In the genomic region with DNA sequence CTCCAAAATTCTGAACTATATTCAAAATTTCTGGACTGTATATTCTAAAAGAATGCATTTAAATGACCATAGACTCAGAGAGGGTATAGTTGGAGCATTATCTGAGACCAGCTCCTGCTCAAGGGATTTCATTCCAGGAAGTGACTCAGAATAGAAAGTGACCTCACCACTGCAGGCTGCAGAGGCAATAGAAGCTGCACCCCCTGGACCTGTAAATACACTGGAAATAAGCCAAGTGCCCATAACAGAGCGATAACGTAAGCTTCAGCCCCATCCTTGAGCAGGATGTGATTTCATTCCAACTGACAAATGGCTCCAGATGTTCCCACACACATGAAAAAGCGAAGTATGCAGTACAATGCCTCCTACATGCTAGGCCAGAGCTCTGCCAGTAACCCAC, we compare ENCODE assay signal across 8 mouse cellular contexts. TPM values are rescaled to one million over a fixed set of nuclear protein-coding genes. Genes with fewer than 3 reads are reported as not detected.
DNase-seq lines count a peak whose midpoint lies in the region; ATAC-seq and TF ChIP-seq lines count a peak whose summit lies in the region.

No protein-coding gene starts in this region.

- no peak overlapping the region for H3K4me3 ChIP-seq in midbrain, postnatal 0 days (ENCODE audit: low read depth, low read length)
- no peak overlapping the region for H3K4me3 ChIP-seq in midbrain, embryonic 11.5 days (ENCODE audit: low read depth, low read length)
- H3K4me3 ChIP-seq in kidney, postnatal 0 days (replicated peaks; ENCODE audit: low read depth, low read length): no peak overlapping the region
- no peak overlapping the region for H3K4me3 ChIP-seq in stomach, embryonic 16.5 days (replicated peaks; ENCODE audit: low read length)

- peak; percentile 27 for DNase-seq in midbrain, postnatal 0 days (ENCODE audit: low spot score)
- no peak for DNase-seq in midbrain, embryonic 11.5 days (ENCODE audit: low spot score, missing footprints)
- peak; percentile 74 to 89 for DNase-seq in heart, adult 18-20 months
- peak; percentile 70 for DNase-seq in kidney, postnatal 0 days (ENCODE audit: low spot score)
- DNase-seq in testis, postnatal 14 days (ENCODE audit: low spot score): no peak
- no peak for DNase-seq in ovary, postnatal 36 days (ENCODE audit: low spot score)

- H3K27ac ChIP-seq in midbrain, postnatal 0 days (ENCODE audit: low read depth, low read length): no peak overlapping the region
- H3K27ac ChIP-seq in midbrain, embryonic 11.5 days (ENCODE audit: low read depth, low read length): no peak overlapping the region
- H3K27ac ChIP-seq in kidney, postnatal 0 days: no peak overlapping the region
- H3K27ac ChIP-seq in stomach, embryonic 16.5 days (ENCODE audit: low read length): no peak overlapping the region

- no peak overlapping the region for H3K4me2 ChIP-seq in midbrain, postnatal 0 days (ENCODE audit: low read depth, low read length, poor library complexity, severe bottlenecking)
- no peak overlapping the region for H3K4me2 ChIP-seq in midbrain, embryonic 11.5 days
- no peak overlapping the region for H3K4me2 ChIP-seq in kidney, postnatal 0 days (ENCODE audit: low read length)
- H3K4me2 ChIP-seq in stomach, embryonic 16.5 days (ENCODE audit: low read depth, low read length): no peak overlapping the region

- ATAC-seq in midbrain, postnatal 0 days (ENCODE audit: low FRiP score): no peak
- ATAC-seq in midbrain, embryonic 11.5 days (ENCODE audit: low FRiP score): no peak
- no peak; the same call in 1 of the 2 replicates for ATAC-seq in kidney, postnatal 0 days (replicated peaks; ENCODE audit: low FRiP score, low read depth)
- ATAC-seq in stomach, embryonic 16.5 days (ENCODE audit: insufficient read depth, low FRiP score): peak; percentile 81; the same call in 1 of the 2 replicates
- ATAC-seq in megakaryocyte-erythroid progenitor cell, adult 5-6 weeks (replicated peaks; ENCODE audit: low FRiP score, low TSS enrichment, poor library complexity, severe bottlenecking): no peak

- no peak for TF ChIP-seq CTCF in midbrain, postnatal 0 days (IDR thresholded peaks at IDR 0.05)
- no peak for TF ChIP-seq CTCF in kidney, postnatal 0 days (IDR thresholded peaks at IDR 0.05; ENCODE audit: low read depth)

- no peaks in the 10 kb centered on the region for H3K27me3 ChIP-seq in midbrain, postnatal 0 days (ENCODE audit: insufficient read depth, low read length)
- no peaks in the 10 kb centered on the region for H3K27me3 ChIP-seq in midbrain, embryonic 11.5 days (ENCODE audit: control insufficient read depth, insufficient read depth, low read length)
- no peaks in the 10 kb centered on the region for H3K27me3 ChIP-seq in kidney, postnatal 0 days (ENCODE audit: insufficient read depth, low read length)
- H3K27me3 ChIP-seq in stomach, embryonic 16.5 days (ENCODE audit: control insufficient read depth, insufficient read depth, low read length): no peaks in the 10 kb centered on the region

- H3K9me3 ChIP-seq in midbrain, postnatal 0 days (ENCODE audit: low read length): no peaks in the 10 kb centered on the region
- no peaks in the 10 kb centered on the region for H3K9me3 ChIP-seq in midbrain, embryonic 11.5 days (ENCODE audit: control insufficient read depth, low read length)
- no peaks in the 10 kb centered on the region for H3K9me3 ChIP-seq in kidney, postnatal 0 days (replicated peaks; ENCODE audit: low read length)
- H3K9me3 ChIP-seq in stomach, embryonic 16.5 days (replicated peaks; ENCODE audit: control insufficient read depth, low read length): no peaks in the 10 kb centered on the region

- no peaks in the 10 kb centered on the region for H3K4me1 ChIP-seq in midbrain, postnatal 0 days (ENCODE audit: insufficient read depth, low read length)
- H3K4me1 ChIP-seq in midbrain, embryonic 11.5 days (ENCODE audit: control insufficient read depth, insufficient read depth, low read length): no peaks in the 10 kb centered on the region
- H3K4me1 ChIP-seq in kidney, postnatal 0 days (replicated peaks; ENCODE audit: insufficient read depth, low read length): no peaks in the 10 kb centered on the region
- no peaks in the 10 kb centered on the region for H3K4me1 ChIP-seq in stomach, embryonic 16.5 days (ENCODE audit: control insufficient read depth, insufficient read depth, low read length)

- 74% methylated on average over 3 of the region's 3 CpGs for WGBS in midbrain, postnatal 0 days
- WGBS in midbrain, embryonic 11.5 days: 81% methylated on average over 3 of the region's 3 CpGs
- WGBS in kidney, postnatal 0 days: 43% methylated on average over 3 of the region's 3 CpGs
- 32% methylated on average over 3 of the region's 3 CpGs for WGBS in stomach, embryonic 16.5 days

- no peaks in the 10 kb centered on the region for H3K36me3 ChIP-seq in midbrain, postnatal 0 days (ENCODE audit: insufficient read depth, low read length)
- no peaks in the 10 kb centered on the region for H3K36me3 ChIP-seq in midbrain, embryonic 11.5 days (ENCODE audit: control insufficient read depth, insufficient read depth, low read length)
- no peaks in the 10 kb centered on the region for H3K36me3 ChIP-seq in kidney, postnatal 0 days (ENCODE audit: insufficient read depth, low read length)
- no peaks in the 10 kb centered on the region for H3K36me3 ChIP-seq in stomach, embryonic 16.5 days (ENCODE audit: control insufficient read depth, insufficient read depth, low read length)

- H3K9ac ChIP-seq in midbrain, postnatal 0 days (replicated peaks; ENCODE audit: low read length, poor library complexity, severe bottlenecking): no peak overlapping the region
- no peak overlapping the region for H3K9ac ChIP-seq in midbrain, embryonic 11.5 days (ENCODE audit: low read length)
- no peak overlapping the region for H3K9ac ChIP-seq in kidney, postnatal 0 days (ENCODE audit: low read depth, low read length)
- no peak overlapping the region for H3K9ac ChIP-seq in stomach, embryonic 16.5 days (ENCODE audit: low read length)

RNA-seq across cellular contexts. Expression of a gene that starts 14.3 kb away (rescaled TPM):
- 0.66 and 1.2 TPM in 2 replicates for total RNA-seq in midbrain, postnatal 0 days (2014; rRNA removed)
- 0.33 and 0.56 TPM in 2 replicates for polyA plus RNA-seq in midbrain, postnatal 0 days (2015; fragmentation: Nextera tagmentation; extraction: Ambion mirVana)
- polyA plus RNA-seq in midbrain, embryonic 11.5 days (2014; fragmentation: Nextera tagmentation; extraction: Ambion mirVana): 0.11 TPM in 1 of 2 replicates, not detected in the other
- 1 to 10 TPM; 1.5 to 1.9 TPM for total RNA-seq in heart, adult 18-20 months (2021)
- 0.04 and 0.13 TPM in 2 replicates for polyA plus RNA-seq in kidney, postnatal 0 days (2015; fragmentation: Nextera tagmentation; extraction: Ambion mirVana)
- 0.04 and 0.14 TPM in 2 replicates for polyA plus RNA-seq in stomach, embryonic 16.5 days (2015; fragmentation: Nextera tagmentation; extraction: Ambion mirVana)
- total RNA-seq in megakaryocyte-erythroid progenitor cell, adult 5-6 weeks (2014; fragmentation: Nextera tagmentation): not detected in 2 replicates
- total RNA-seq in megakaryocyte-erythroid progenitor cell, adult 5-6 weeks (2017): not detected in 2 replicates

Comparison
In these comparisons a context has a peak if more than half of its experiments do, and no peak if none do; other contexts are left out.
1. DNase-seq: peak in midbrain, postnatal 0 days (single experiment), heart, adult 18-20 months (2 of 2) and kidney, postnatal 0 days (single experiment); none in midbrain, embryonic 11.5 days (single experiment), testis, postnatal 14 days (single experiment) and ovary, postnatal 36 days (single experiment).